Mouse (Mus musculus) forebrain, embryonic 10.5 days (tissue): ENCODE measurements around the gene Nfe2. TPM values are rescaled to one million over a fixed set of nuclear protein-coding genes. Genes with fewer than 3 reads are reported as not detected.

Source experiments
- DNase-seq: peaks from one replicate; pipeline ENCODE4 v3.0.0-alpha.2; 2017; ENCODE audit warnings: low spot score; ENCODE audit errors: extremely low spot score
- H3K27ac ChIP-seq: fragments of 300-500 bp; sonication (generic); 2 replicates; pipeline ENCODE4 v1.5.1; 2016; ENCODE audit warnings: mild to moderate bottlenecking
- H3K27me3 ChIP-seq: fragments of 300-500 bp; sonication (generic); 2 replicates; pipeline ENCODE4 v1.6.1; 2016; ENCODE audit warnings: mild to moderate bottlenecking; ENCODE audit not compliant: poor library complexity, severe bottlenecking
- H3K36me3 ChIP-seq: fragments of 300-500 bp; sonication (generic); replicated peaks from 2 replicates; pipeline ENCODE4 v1.6.1; 2016; ENCODE audit warnings: mild to moderate bottlenecking, moderate library complexity
- H3K4me1 ChIP-seq: fragments of 300-500 bp; sonication (generic); 2 replicates; pipeline ENCODE4 v1.6.1; 2016
- H3K4me3 ChIP-seq: fragments of 300-500 bp; sonication (generic); 2 replicates; pipeline ENCODE4 v1.5.1; 2016; ENCODE audit warnings: mild to moderate bottlenecking, moderate library complexity
- H3K9me3 ChIP-seq: fragments of 300-500 bp; sonication (generic); 2 replicates; pipeline ENCODE4 v1.6.1; 2016; ENCODE audit warnings: mild to moderate bottlenecking, moderate library complexity
- WGBS: fragments of 180-500 bp; shearing (Covaris S2); methylation state at CpG from one replicate; pipeline ENCODE4 v1.1.7; 2016; 5-methylcytosine and 5-hydroxymethylcytosine counted together
- polyA plus RNA-seq: library from polyadenylated mRNA; unstranded; fragments of >200 nt; fragmentation: Nextera tagmentation; extraction: Ambion mirVana; gene quantifications from 2 replicates; pipeline ENCODE4 v1.2.1, GENCODE M21; 2016

Nfe2 gene
- polyA plus RNA-seq = 5.5 and 8.3 TPM in 2 replicates

DNA sequence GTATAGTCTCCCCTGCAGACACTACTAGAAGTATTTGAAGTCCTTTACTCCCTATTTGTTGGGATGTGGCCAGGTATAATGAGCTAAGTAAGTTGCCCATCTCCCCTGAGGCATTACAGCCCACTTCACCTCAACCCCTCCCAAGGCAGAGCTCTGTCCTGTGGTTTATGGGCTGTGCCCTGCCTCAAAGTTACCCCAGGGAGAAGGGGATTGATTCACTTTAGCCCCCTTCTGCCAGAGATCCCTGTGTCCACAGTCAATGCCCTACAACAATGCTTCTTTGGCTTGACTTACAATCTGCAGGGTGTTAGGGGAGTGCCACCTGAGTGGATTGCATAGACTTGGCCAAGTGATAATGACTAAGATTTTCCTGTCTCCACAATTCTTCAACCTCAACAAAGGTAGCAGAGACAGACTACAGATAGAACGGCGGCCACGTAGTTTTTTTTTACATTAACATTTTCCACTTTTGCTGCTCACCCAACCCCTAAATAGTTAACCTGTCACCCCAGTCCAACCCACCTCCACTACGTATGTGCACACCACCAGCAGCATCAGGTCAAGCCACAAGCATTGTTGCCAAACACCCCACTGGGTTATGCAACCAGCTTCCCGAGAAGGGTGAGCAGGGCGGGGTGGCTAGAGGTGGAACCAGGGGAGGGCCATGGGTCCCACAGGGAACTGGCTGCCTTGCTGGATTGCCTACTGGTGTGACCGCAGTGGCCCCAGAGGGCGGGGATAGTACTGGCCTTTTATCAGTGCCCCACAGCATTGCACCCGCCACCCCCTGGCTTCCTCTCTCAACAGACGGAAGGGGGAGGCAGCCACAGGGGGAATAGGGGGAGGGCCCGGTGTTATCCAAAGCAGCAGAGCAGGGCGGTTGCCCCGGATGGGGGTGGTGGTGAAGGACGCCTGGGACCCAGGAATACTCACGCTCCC is at the start of gene Nfe2:
TSS of gene Nfe2 (minus strand) at position 614 of the 939 bp plus-strand sequence.
- no peaks in the 10 kb centered on the region for H3K36me3 ChIP-seq
- H3K4me1 ChIP-seq = peaks cover 25% of the 10 kb centered on the region
- WGBS = 15% methylated on average over 15 of the region's 15 CpGs
- H3K27me3 ChIP-seq = peaks cover 47% of the 10 kb centered on the region
- H3K9me3 ChIP-seq = no peaks in the 10 kb centered on the region
- H3K4me3 ChIP-seq = peak within 1 kb of the TSS; percentile 33
- H3K27ac ChIP-seq = peak within 1 kb of the TSS; percentile 40
- no peak for DNase-seq

DNA sequence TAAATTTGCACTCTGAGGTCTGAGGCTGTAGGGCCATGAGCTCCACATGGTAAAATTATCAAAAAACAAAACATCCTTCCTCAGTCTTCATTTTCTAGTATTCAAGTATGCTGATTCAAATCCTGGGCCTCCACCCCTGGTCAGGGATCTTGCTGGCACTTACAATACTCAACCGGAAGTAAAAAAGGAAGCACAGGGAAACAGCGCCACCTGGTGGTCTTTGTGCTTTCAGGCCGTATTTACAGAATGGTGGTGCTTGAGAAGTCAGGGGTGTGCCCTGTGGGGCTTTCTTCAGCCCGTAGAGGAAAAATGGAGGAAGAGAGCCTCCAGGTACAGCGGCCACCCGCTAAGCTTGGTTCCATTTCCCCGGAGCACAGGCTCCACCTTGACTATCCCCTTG is 48.9 kb upstream of the Nfe2 start:
- WGBS = 1% methylated on average over 7 of the region's 7 CpGs
- H3K27ac ChIP-seq = peak overlapping the region; percentile 97
- H3K36me3 ChIP-seq = no peaks in the 10 kb centered on the region
- H3K9me3 ChIP-seq = no peaks in the 10 kb centered on the region
- peak overlapping the region; percentile 13; the same call in 1 of the 2 replicates for H3K4me3 ChIP-seq
- H3K27me3 ChIP-seq = peaks cover 33% of the 10 kb centered on the region
- DNase-seq = peak; percentile 94
- H3K4me1 ChIP-seq = peaks cover 62% of the 10 kb centered on the region

DNA sequence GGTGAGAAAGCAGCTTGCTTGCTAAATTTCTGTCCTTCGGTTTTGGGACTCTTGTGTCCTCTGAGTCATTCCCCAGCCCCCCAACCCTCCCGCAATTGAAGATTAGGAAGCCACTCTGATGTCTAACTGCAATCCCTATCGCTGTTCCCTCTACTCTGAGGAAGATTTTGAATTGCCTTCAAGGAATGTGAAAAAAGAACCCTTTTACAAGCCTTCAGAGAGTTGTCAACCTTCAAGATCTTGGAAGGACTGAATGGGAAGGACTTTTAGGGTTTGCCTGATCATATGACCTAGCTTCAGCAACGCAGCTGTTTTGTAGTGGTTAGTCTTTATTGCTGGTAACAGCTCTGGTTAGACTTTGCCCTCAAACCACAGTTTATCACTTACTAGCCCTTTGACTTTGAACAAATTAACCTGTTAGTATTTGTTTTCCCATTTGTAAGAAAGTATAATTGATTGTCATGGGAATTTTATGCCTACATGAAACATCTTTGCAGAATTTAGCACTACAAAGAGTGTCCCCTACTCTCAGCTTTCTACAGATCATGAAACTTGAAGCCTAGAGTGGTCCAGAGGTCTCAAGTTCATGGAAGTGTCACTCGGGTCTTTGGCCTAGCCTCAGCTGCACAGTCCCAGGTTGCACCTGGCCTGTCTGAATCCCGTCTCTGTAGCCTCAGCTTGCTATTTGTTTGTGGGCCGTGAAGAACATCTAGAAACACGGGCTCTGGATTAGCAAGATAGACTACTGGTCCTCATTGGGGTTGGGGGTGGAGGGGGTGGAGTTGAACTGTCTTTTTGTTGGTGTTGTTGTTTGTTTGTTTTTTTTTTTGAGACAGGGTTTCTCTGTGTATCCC is 47.8 kb upstream of the Nfe2 start:
- Histone ChIP-seq H3K4me3 (peak overlapping the region; percentile 59), H3K9me3 (no peaks in the 10 kb centered on the region), H3K36me3 (no peaks in the 10 kb centered on the region), H3K27me3 (peaks cover 33% of the 10 kb centered on the region), H3K4me1 (peaks cover 73% of the 10 kb centered on the region), H3K27ac (peak overlapping the region; percentile 97)
- WGBS = 42% methylated on average over 8 of the region's 8 CpGs
- DNase-seq = no peak

DNA sequence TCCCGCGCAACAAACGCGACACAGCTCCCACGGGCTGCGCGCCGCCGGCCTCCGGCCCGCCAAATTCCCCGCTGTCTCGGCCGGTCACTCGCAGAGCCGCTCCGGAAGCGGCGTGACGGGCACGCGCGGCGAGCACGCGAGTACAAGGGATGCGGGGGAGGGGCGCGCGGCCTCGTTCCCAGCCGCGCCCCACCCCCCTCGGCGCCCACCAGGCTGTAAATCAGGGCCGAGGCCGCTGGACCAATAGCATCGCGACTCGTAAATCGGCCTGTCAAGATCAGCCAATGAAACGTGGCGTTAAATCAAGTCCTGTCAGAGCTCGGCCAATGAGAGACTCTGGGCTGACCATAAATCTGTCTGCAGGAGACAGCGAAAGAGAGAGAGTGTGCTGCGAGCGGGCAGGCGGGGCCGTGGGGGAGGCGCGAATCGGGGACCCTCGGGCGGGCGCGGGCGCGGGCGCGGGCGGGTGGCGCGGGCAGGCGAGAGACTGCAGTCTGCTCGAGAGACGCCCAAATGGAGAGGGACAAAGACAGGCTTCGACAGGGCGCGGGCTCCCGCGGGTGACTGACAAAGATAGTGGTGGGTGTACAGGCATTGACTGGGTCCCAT is 47.0 kb upstream of the Nfe2 start:
- peak; percentile 98 for DNase-seq
- Histone ChIP-seq H3K4me3 (peak overlapping the region; percentile 59), H3K27me3 (peaks cover 27% of the 10 kb centered on the region), H3K9me3 (no peaks in the 10 kb centered on the region), H3K36me3 (no peaks in the 10 kb centered on the region), H3K4me1 (peaks cover 82% of the 10 kb centered on the region), H3K27ac (peak overlapping the region; percentile 97)
- WGBS = under 1% methylated on average over 71 of the region's 71 CpGs

DNA sequence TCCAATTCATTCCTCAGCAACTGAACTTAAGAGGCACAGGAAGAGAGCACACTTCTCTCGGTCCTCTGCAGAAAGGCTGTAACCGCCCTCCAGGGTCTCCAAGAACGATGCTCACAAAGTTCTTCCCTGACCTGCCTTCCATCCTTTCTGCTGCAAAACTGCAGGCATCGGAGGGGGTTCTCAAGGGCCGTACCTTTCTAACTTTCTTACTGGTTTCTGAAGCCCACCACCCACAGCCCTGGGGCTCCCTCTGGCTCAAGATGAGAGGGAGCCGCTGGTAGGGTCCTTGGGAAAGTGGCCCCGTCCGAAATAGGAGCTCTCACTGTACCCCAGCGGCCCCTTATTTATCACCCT is 46.4 kb upstream of the Nfe2 start:
- H3K9me3 ChIP-seq = no peaks in the 10 kb centered on the region
- H3K4me3 ChIP-seq = peak overlapping the region; percentile 59
- peaks cover 21% of the 10 kb centered on the region for H3K27me3 ChIP-seq
- 2% methylated on average over 9 of the region's 9 CpGs for WGBS
- peak overlapping the region; percentile 97 for H3K27ac ChIP-seq
- peaks cover 88% of the 10 kb centered on the region for H3K4me1 ChIP-seq
- DNase-seq = no peak
- no peaks in the 10 kb centered on the region for H3K36me3 ChIP-seq

DNA sequence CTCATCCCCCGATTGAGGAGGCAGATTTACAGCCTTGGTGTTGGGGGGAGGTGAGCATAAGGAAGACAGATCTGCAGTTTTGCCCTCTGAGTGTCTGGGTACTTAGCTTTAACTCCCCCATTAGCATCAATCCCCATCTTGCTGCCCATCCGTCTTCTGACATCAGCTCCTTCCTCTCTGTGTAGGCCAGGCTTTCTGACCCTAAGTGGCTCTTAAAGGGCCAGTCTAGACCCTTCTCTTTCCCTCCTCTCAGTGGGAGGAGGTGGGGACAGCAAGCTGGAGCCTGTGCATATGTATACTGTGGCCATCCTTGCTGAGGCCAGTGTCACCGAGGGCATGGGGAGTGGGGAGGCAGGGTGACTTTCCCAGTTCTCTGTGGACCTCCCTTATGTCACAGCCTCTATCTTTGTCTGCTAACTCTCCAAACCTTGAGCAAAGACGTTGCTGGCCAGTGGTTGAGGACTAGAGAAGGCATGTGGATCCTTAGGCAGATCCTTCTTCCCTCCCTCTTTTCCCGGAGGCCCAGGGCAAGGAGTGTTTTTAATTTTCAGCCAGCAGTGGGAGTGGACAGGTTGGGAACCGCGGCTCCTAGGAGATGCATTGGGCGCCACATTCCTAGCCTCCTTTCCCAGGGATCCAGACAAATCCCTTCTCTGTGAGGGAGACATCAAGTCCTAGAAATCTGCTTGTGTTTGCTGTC is 45.9 kb upstream of the Nfe2 start:
- H3K4me3 ChIP-seq = peak overlapping the region; percentile 59
- WGBS = 10% methylated on average over 8 of the region's 8 CpGs
- peak overlapping the region; percentile 97 for H3K27ac ChIP-seq
- peak; percentile 45 for DNase-seq
- H3K36me3 ChIP-seq = peaks cover 3% of the 10 kb centered on the region
- peaks cover 91% of the 10 kb centered on the region for H3K4me1 ChIP-seq
- H3K9me3 ChIP-seq = no peaks in the 10 kb centered on the region
- H3K27me3 ChIP-seq = peaks cover 16% of the 10 kb centered on the region

DNA sequence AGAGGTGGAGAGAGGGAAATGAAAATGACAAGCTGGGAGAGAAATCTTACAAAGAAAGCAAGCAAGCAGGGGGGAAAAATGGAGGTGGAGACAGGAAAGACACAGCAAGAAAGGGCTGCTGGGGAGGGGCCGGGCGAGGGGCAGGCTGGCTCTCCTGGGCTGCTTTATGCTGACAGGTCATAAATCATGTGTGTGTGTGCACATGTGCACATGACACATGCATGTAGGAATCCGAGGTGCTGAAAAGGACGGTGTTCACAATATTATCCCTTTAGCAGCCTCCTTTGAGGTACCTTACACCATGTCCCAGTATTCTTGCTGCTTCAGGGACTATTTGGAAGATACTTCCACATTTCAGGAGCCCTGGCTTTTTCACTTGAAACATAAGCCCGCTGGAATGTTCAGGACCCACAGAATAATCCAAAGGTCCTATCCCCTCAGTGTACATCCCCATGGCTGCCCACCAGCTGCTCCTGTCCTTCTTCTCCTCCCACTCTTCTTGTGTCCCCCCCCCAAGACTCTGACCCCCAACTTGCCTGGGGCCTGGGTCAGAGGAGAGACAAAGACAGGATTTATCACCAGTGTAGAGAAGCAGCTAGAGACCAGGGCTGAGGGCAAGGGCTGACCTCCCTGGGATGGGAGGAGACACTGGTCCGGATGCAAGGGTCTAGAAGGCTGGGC is 44.3 kb upstream of the Nfe2 start:
- Histone ChIP-seq H3K9me3 (no peaks in the 10 kb centered on the region), H3K27me3 (no peaks in the 10 kb centered on the region), H3K27ac (peak overlapping the region; percentile 97), H3K4me3 (peak overlapping the region; percentile 7; the same call in 1 of the 2 replicates), H3K4me1 (peaks cover 98% of the 10 kb centered on the region), H3K36me3 (peaks cover 19% of the 10 kb centered on the region)
- WGBS = 45% methylated on average over 6 of the region's 6 CpGs
- DNase-seq = no peak

DNA sequence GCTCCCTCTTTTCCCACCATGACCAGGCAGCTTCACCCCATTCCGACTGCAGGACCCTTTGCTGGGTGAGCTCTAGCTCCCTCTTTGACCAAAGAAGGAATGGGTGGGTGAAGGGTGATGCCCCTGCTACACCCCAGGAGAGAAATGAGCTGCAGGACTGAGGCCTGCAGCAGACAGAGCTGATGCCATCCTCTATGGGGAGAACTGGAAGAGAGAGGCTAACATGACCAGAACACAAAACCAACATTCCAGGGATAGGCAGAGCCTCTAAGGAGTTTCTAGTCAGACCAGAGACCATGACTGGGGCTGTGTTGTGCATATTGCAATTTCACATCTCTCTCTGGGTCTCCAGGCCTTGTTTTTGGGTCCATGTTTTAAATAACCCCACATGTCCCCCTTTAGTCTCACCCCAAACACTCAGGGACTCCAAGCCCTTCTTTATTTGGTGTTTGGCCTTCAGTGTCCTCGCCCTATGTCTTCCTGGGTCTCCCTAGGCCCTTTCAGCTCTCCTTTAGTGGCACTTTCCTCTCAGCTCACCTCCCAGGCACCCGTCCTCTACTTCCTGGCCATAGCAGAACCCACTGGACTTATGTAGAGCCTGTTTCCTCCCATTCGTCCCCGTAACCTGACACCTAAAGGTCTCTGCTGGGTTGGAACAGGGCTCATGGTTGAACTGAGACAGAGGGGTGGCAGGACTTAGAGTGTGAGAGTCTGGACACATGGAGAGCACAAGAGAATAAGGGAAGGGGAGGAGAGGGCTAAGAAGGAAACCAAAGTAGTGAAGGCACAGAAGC is 43.5 kb upstream of the Nfe2 start:
- Histone ChIP-seq H3K4me3 (peak overlapping the region; percentile 46; the same call in 1 of the 2 replicates), H3K27me3 (no peaks in the 10 kb centered on the region), H3K4me1 (peaks cover 98% of the 10 kb centered on the region), H3K27ac (peak overlapping the region; percentile 97), H3K36me3 (peaks cover 27% of the 10 kb centered on the region), H3K9me3 (no peaks in the 10 kb centered on the region)
- no peak for DNase-seq
- 22% methylated on average over 5 of the region's 5 CpGs for WGBS

DNA sequence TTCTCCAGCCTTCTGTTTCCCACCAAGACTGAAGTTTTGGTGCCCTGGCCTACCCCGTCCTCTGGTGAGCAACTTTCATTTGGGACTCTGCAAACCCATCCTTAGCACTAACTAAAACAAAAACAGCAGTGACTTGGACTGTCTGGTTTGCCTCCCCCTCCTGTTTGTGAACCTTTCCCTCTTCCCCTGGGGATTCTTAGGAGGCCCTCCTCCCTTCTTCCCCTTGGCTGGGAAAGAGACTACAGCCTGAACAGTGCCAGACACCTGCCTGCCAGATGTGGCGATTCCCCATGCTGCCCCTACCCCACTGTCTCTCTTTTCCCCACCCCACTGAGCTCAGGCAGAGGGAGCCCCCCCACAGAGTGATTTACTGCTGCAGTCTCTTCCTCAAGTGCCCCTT is 42.8 kb upstream of the Nfe2 start:
- Histone ChIP-seq H3K27me3 (no peaks in the 10 kb centered on the region), H3K36me3 (peaks cover 34% of the 10 kb centered on the region), H3K4me3 (peak overlapping the region; percentile 46), H3K27ac (peak overlapping the region; percentile 97), H3K4me1 (peaks cover 98% of the 10 kb centered on the region), H3K9me3 (no peaks in the 10 kb centered on the region)
- 11% methylated on average over 2 of the region's 2 CpGs for WGBS
- DNase-seq = no peak

DNA sequence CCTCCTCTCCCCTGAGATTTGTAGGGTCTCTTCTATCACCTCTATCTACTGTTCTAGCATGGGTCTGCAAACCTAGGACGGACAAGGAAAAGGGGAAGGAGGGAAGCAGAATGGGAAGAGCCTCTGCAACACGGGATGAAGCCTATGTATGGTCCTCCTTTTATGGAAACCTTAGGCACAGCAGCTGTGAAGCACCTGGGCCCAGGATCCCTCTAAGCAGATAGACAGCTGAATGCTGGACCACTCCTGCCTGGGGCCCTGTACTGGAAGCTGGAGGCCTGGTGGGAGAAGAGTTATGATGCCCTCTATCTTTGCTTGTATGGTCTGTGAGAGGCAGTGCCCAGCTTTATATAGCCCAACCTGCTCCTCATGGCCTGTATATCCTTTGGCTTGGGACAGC is 42.4 kb upstream of the Nfe2 start:
- 2% methylated on average over 2 of the region's 2 CpGs for whole genome bisulfite sequencing
- H3K4me1 ChIP-seq = peaks cover 98% of the 10 kb centered on the region
- no peak for DNase-seq
- peaks cover 38% of the 10 kb centered on the region for H3K36me3 ChIP-seq
- H3K9me3 ChIP-seq = no peaks in the 10 kb centered on the region
- peak overlapping the region; percentile 46 for H3K4me3 ChIP-seq
- no peaks in the 10 kb centered on the region for H3K27me3 ChIP-seq
- H3K27ac ChIP-seq = peak overlapping the region; percentile 97

DNA sequence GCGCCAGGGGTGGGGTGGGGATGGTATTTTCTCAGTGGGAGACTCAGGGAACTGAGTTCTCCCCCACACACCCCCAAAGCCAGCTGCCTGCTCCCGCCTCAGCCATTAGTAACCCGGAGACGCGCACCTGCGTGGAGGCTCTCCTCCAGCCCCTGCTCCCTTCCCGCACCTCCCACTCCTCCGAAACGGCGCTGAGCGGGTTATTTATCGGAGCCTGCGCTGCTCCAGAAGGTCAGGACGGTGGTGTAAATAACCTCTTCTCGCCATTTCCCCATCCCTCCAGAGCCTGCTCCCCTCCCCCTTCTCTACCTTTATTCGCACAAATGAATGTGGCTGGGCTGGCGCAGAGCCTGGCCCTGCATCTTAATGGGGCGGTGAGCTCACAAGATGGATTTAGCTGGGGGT is 41.9 kb upstream of the Nfe2 start:
- Histone ChIP-seq H3K4me3 (peak overlapping the region; percentile 46), H3K4me1 (peaks cover 99% of the 10 kb centered on the region), H3K36me3 (peaks cover 42% of the 10 kb centered on the region), H3K27ac (peak overlapping the region; percentile 97), H3K9me3 (no peaks in the 10 kb centered on the region), H3K27me3 (no peaks in the 10 kb centered on the region)
- 3% methylated on average over 18 of the region's 18 CpGs for WGBS
- DNase-seq = peak; percentile 77
